Mouse (Mus musculus) adrenal gland, adult (tissue): ENCODE measurements around the gene Gm19684.
"Not testable (repeated sequence)": the region's sequence is repeated elsewhere in the genome, so short reads cannot be mapped to it uniquely, and the experiment has no call there.

Experiments used
- DNase-seq, 2 experiments: peaks; one replicate each; pipeline ENCODE4 v3.0.0; 2022 to 2023; ENCODE audit warnings: low spot score in 1 of 2; ENCODE audit not compliant: inconsistent age in 2 of 2

Gm19684 gene

DNA sequence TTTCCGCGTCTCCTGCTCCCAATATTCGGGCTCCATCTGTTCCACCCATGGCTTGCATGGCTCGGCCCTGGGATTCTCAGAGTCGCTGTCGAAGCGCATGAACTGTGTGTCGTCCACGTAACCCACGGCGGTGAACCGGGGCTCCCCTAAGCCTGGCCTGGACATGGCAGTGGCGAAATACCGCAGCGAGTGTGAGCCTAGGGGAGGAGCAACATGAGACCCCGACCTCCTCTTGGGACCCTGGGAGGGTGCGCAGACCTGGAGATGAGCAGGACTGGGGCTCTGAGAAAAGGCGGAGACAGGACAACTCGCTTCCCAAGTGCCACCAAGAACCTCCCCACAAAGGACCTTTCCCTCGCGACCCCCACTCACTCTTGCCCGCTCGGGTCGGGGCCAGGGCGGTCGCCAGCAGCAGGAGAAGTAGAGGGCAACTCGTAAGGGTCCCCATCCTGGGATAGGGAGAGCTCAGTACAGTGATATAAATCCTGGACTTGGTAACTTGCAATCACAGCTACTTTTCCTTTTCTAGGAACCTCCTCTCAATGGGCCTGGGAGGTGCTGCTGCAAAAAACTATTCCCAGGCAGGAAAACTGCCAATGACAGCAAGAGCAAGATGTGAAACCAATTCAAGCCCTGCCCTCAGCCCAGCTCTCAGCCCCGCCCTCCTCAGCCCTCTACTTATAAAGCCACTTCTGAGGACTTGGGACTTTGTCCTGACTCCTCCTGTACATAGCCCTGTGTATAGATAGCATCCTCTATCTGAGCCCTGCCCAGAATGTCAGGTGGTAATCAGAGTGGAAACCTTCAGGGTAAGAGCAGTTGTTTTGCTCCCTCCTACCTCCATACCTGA, 7.7 kb downstream of the Gm19684 start, which contains the start of gene Gm7030:
Gene Gm7030, minus strand, starts transcription at position 458 of the 850 bp plus-strand sequence.
- peak in 1 of 2 experiments; percentile 34 for DNase-seq

DNA sequence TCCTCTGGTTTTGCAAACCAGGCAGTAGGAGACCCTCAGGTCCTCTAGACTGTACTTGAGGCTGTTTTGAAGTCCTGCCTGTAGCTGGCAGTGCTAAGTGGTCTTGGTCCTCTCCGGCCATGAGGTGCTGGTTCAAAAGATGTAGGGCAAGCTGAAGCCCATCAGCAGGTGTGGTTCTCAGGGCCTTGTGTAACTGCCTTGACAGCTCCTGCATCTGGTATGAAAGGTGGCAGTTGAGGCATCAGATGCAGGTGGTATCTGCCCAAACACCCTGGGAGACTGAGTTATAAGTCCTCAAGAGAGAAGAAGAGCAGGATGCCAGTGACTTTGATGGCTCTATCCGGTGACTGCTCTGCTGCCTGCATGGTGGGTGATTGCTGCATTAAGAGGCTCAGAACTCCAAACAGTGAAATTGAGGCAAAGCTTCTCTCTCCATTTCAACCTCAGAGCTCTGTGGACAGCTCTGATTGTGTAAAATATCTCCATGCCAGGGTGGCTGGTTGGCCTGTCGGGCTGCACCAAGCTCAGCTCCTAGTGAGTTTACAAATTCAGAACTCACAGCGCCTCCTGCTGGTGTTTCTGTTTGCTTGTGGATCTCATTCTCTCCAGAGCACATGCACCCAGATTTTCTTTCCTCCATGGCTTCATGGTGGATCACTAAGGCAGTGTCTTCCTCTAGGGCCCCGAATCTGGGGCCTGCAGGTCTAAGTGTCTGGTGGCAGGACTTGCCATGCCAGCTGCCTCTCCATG, 10.2 kb downstream of the Gm19684 start:
- no peak for DNase-seq

DNA sequence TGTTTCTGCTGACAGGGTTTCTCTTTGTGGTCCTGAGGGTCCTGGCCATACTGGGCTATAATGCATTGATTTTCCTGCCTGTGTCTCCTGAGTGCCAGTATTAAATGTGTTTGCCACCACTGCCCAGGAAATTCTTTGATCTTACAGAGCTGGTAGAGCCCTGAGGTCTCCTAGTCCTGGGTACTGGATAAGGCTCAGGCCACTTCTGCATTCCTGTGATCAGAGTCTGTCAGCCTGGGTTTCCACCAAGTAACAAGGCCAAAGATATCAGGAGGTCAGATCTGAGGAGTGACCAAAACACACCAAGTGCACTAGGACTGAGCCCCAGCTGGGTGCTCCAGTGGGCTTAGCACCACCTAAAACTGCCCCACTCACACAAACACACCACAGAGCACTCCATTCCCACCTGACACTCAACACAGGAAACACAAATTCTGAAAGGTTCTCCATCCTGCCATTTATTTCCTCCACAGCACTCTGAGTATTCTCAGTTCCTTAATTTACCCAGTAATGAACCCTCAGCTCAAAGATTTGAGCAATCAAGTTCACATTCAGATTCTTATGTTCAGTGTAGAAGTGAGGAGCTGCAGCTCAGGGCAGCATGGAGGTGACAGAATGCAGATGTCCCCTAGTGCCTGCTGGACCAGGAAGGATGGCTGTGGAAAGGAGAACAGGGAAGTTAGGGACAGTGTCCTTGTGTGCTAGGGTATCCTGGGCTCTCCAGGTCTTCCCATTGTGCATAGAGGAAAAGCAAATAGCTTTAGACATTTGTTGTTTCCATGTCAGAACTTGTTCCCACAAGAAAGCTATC, 14.1 kb downstream of the Gm19684 start:
- not testable (repeated sequence) for DNase-seq

DNA sequence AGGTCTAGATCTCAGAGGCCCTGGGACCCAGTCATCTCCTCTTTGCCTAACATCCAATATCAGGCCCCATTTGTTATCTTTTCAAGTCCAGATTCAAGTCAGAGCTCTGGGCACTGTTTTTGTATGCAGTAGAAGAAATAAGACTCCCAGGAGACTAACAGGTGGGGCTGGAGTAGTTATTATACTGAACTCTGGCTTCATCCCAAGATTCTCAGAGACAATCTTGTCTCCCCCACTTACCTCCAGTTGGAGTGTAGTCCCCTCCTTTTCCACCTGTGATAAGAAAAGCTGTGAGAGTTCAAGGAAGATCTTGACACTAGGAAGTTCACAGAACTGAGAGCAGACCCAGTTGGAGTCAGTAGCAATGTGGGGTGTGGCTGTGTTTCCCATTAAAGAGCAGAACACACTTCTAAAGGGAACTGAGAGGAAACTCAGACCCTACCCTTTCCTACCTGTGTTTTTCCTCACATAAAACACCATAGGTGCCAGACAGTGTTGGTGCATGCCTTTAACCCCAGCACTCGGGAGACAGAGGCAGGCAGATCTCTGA, 14.9 kb downstream of the Gm19684 start:
- not testable (repeated sequence) for DNase-seq

DNA sequence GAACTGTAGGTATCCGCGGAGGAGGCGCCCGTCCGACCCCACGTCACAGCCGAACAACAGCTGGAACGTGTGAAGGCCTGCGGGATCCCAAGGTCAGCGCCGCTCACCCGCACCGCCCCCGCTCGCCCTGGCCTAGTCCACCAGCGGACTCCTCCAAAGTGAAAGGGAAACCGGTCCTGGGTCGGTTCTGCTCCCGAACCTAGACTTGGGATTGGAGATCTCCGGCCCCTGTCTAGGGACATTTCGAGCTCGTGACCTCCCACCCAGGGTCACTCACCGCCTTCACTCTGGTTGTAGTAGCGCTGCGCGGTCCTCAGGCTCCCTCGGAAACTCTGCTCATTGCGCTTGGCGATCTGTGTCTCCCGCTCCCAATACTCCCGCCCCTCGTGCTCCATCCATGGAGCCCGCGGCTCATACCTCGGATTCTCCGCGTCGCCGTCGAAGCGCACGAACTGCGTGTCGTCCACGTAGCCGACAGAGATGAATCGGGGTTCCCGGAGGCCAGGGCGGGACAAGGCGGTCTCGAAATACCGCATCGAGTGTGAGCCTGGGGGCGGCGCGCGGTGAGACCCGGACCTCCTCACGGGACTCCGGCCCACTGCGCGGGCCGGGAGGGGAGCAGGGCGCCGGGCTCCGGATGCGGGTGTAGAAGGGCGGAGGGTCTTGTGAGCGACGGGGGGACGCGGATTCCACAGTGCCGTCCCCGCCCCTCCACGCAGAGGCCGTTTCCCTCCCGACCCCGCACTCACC, 23.8 kb downstream of the Gm19684 start:
- DNase-seq = peak; percentile 30 to 67

DNA sequence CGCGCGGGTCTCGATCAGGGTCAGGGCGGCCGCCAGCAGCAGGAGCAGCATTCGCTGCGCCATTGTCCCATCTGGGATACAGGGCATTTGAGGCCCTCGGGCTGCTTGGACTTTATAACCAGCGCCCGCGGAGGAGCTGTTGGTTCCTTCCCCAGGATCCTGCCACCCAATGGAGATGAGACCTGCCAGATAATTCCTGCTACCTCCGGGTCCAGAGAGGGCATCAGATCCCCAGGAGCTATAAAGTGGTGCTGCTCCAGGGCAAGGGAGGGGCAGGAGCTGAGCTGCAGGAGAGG, 24.3 kb downstream of the Gm19684 start:
- DNase-seq = not testable (repeated sequence)

DNA sequence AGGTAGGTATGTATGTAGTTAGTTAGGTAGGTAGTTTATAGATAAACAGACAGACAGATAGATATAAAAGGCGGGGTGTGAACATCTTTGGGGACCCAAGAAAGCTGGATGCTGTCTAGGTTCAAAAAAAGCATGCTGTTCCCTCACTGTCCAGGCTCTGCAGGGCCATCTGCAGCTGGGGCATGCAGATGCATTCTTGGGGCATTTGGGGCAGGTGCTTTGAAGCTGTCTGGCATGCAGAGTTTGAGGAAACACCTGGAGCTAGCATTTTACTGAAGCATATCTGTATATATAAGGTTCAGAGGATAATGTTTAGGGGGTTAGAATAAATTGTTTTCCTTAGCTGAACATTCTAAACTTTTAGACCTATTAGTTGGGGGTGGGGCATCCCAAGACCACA, 25.5 kb downstream of the Gm19684 start:
- not testable (repeated sequence) for DNase-seq

DNA sequence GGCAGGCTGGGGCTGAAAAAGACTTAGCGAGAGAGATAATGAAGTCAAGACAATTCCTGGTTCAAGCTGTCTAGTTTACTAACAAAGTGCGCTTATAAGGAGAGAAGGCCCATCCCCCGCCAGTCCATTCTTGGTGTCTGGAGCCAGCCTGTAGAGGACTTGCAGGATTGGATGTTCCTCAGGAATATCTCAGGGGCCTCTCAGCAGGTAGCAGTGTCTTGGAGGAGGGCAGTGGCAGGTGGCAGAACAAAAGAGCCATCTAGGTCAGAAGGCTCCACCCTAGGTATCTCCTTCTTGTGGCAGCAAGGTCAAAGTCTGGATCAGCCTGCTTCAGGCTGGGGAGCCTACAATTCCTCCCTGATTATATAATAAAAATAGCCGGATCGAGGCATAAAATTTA, 27.0 kb downstream of the Gm19684 start:
- not testable (repeated sequence) for DNase-seq

DNA sequence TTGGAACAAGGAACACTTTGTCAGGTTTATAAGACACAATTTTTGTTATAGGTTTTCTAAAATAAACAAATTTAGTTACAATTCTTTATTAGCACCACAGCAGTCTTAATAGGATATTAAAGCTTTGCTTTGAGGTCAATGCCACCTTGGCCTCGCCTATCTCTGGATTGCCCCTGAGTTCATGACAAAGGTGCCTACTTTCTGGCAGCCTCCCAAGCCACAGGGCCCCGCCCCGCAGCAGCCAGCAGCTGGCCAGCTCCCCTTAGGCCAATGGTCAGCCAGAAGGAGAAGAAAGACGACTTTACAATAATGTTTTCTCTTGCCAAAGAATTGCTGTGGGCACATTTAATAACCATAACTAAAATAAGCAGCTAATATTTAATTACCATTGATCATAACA, 29.7 kb downstream of the Gm19684 start:
- DNase-seq = not testable (repeated sequence)

DNA sequence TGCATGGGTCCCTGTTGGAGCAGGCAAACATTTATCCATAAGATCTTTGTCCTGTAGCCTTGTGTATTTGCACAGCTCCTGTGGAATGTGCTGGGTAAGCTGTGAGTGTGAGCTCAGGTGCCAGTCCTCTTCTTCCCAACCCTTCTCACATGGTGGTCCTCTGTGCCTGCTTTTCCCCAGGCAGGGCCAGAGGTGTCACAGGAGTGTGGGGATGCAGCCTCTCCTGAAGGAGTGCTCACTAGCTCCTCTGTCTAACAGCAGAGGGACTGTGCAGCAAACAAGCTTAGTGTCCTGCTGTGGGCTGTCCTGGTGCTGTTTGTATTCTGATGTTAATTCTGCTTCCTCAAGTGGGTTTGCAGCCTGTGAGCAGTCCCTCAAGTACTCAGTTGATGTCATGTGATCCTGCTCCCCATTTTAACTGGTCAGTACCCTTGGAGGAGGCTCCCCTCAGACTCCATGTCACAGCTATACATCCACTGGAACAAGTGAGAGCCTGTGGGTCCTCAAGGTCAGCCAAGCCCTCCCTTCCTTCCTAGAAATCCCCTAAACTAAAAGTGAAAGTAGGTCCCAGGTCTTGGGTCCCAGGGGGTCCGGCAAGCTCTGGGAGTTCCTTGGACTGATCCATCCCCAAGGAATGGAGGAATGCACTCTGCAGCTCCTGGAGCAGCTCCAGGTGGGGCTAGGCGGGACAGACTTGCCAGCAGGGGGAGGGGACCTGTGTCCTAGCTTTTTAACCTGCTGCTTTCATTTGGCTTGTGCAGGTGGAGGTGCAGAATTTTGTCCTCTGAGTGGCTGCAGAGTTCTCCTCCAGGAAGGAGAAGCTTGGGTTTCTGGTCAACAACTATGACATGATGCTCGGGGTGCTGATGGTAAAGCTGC, 33.0 kb downstream of the Gm19684 start:
- DNase-seq = no peak

DNA sequence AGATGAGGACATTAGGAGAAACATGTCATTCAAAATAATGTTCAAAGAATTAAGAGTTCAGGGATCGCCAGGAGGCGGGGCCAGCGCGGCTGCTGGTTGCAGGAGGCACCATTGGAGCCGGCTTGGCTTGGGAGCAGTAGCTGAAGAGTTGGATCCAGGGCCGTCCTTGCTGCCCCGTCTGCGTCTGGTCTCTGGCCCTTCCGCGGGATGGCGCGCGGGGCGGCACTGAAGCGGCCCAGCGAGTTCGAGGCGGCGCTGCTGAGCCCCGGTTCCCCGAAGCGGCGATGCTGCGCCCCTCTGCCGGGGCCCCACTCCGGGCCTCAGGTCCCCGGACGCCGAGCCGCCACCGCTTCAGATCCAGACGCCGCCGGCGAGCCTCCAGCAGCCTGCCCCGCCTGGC, 36.3 kb downstream of the Gm19684 start:
- DNase-seq = peak in 1 of 2 experiments; percentile 55

DNA sequence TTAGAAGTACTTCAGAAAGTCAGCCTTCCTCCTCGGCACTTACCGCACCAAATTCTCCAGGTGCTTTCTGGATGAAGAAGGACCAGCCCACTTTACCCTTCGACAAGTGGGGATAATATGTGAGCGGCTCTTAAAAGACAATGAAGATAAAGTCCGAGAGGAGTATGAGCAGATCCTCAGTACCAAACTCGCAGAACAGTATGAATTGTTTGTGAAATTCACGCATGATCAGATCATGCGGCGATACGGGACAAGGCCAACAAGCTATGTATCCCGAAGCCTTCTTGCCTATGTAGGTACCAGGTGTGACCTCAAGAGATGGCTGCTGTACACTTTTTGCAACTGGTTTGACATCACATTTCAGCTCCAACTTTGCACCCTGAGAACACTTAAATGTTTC, 36.8 kb downstream of the Gm19684 start:
- not testable (repeated sequence) for DNase-seq

DNA sequence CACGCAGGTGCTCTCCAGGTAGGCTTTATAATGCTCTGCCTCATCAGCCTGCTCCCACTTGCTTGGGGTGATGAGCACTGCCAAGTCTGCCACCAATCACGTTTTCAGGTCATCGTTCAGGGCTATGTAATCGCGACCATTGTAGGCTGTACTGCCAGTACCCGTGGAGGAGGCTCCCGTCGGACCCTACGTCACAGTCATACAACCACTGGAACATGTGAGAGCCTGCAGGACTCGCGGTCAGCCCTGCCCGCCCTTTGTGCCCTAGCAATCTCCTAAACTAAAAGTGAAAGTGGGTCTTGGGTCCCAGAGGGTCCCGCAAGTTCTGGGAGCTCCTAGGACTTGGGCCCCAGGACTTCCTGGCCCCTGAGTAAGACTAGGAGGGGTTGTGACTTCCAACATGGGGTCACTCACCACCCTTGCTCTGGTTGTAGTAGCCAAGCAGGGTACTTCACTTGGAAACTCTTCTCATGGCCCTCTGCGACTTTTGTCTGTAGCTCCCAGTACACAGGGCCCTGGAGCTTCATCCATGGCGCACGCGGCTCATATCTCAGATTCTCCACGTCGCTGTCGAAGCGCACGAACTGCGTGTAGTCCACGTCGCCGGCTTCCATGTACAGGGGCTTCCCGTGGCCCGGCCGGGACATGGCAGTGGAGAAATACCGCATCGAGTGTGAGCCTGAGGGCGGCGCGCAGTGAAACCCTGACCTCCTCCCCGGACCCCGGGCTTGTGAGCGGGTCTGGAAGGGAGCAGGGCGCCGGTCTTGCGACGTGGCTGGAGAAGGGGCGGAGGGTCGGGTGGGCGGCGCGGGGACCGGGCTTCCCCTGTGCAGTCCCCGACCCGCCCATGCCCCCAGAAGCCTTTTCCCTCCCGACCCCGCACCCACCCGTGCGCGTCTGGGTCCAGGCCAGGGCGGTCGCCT, 39.9 kb downstream of the Gm19684 start:
- no peak for DNase-seq

DNA sequence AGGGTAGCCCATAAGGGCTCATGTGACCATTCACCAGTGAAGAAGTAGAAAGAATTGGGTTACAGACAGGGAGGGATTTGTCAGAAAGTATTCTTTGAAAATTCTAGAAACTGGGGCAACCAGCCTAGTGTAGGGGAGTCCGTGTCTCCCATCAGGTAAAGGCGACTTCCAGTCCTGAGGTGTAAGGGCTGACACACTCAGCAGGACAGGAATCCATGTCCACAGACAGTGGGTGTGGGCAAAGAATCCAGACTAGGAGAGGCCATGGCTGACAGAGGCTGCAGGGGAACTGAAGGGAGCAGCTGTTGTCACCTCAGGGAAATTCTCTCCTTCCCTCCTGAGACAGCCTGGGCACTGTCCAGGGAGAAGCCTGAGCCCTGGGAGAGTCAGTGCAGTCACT, 45.4 kb downstream of the Gm19684 start:
- DNase-seq = not testable (repeated sequence)

DNA sequence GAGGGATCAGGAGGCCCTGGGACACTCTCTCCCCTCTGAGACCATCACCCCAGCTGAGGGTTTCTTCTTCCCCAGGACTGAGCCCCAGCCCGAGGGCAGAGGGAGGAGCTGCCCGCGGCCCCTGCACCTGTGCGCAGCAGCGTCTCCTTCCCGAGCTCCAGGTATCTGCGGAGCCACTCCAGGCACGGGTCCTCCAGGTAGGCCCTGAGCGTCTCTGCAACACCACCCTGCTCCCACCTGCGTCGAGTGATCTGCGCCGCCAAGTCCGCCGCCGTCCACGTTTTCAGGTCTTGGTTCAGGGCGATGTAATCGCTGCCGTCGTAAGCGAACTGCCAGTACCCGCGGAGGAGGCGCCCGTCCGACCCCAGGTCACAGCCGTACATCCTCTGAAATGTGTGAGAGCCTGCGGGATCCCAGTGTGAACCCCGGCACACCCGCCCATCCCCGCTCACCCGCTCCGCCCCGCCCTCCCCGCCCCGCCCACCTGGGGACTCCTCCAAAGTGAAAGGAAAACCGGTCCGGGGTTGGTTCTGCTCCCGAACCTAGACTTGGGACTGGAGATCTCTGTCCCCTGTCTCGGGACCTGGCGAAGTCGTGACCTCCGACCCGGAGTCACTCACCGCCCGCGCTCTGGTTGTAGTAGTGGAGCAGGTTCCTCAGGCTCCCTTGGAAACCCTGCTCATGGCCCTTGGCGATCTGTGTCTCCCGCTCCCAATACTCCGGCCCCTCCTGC, 46.0 kb downstream of the Gm19684 start:
- no peak for DNase-seq

DNA sequence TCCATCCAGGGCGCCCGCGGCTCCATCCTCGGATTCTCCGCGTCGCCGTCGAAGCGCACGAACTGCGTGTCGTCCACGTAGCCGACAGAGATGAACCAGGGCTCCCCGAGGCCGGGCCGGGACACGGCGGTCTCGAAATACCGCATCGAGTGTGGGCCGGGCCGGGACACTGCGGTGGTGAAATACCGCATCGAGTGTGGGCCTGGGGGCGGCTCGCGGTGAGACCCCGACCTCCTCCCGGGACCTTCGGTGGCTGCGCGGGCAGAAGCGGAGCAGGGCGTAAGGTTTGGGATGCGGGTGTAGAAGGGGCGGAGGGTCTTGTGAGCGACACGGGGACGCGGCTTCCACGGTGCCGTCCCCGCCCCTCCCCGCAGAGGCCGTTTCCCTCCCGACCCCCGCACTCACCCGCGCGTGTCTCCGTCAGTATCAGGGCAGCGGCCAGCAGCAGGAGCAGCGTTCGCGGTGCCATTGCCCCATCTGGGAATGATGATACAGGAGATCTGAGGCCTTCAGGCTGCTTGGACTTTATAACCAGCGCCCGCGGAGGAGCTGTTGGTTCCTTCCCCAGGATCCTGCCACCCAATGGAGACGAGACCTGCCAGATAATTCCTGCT, 46.7 kb downstream of the Gm19684 start, which contains the start of gene Gm8909:
Gene Gm8909, minus strand, starts transcription at position 499 of the 614 bp plus-strand sequence.
- peak in 1 of 2 experiments; percentile 62 for DNase-seq

DNA sequence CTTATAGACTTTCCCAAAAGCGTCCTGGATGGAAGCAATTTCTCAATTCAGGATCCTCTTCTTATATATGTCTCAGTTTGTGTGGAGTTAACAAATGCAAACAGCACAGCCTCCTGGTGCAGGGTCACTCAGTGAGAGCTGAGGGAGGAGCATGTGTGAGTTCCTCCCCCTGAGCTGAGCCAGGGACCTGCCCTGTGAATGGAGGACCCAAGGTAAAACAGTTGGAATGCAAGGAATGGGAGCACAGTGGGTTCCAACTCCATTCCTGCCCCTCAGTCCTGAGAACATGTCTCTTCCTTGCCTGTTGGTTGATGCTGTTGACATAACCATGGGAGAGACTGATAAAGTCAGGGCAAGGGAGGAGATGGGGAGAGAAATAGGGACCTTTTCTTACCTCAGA, 47.6 kb downstream of the Gm19684 start:
- DNase-seq = not testable (repeated sequence)
